Mouse (Mus musculus) forebrain, embryonic 16.5 days (tissue): Measurements from ENCODE around the gene Nfxl1. TPM values are rescaled to one million over a fixed set of nuclear protein-coding genes. Genes with fewer than 3 reads are reported as not detected.
A peak's percentile ranks its signal among the peaks of the same experiment; 100 is the strongest.
"Not testable (repeated sequence)": the region's sequence is repeated elsewhere in the genome, so short reads cannot be mapped to it uniquely, and the experiment has no call there.

Experiments
- ATAC-seq: fragments of 200-750 bp; cut with Nextera tagmentation; 2 replicates; pipeline ENCODE4 v1.8.0; 2017; ENCODE audit warnings: mild to moderate bottlenecking, moderate library complexity
- H3K27ac ChIP-seq: fragments of 300-500 bp; sonication (generic); 2 replicates; pipeline ENCODE4 v1.5.1; 2014; ENCODE audit warnings: low read length, control low read depth
- H3K27me3 ChIP-seq: fragments of 300-500 bp; sonication (generic); replicated peaks from 2 replicates; pipeline ENCODE4 v1.6.1; 2014; ENCODE audit warnings: low read length; ENCODE audit not compliant: control insufficient read depth, insufficient read depth
- H3K36me3 ChIP-seq: fragments of 300-500 bp; sonication (generic); 2 replicates; pipeline ENCODE4 v1.6.1; 2014; ENCODE audit not compliant: control insufficient read depth, insufficient read depth
- H3K4me1 ChIP-seq: fragments of 300-500 bp; sonication (generic); replicated peaks from 2 replicates; pipeline ENCODE4 v1.6.1; 2014; ENCODE audit warnings: low read length; ENCODE audit not compliant: control insufficient read depth, insufficient read depth
- H3K4me2 ChIP-seq: fragments of 300-500 bp; sonication (generic); 2 replicates; pipeline ENCODE4 v1.6.1; 2014; ENCODE audit warnings: mild to moderate bottlenecking, low read length, control low read depth
- H3K4me3 ChIP-seq: fragments of 300-500 bp; sonication (generic); replicated peaks from 2 replicates; pipeline ENCODE4 v1.5.1; 2014; ENCODE audit warnings: mild to moderate bottlenecking, low read length, control low read depth
- H3K9ac ChIP-seq: fragments of 300-500 bp; sonication (generic); replicated peaks from 2 replicates; pipeline ENCODE4 v1.6.1; 2014; ENCODE audit warnings: low read depth, low read length, control low read depth
- H3K9me3 ChIP-seq: fragments of 300-500 bp; sonication (generic); 2 replicates; pipeline ENCODE4 v1.6.1; 2016; ENCODE audit warnings: low read length; ENCODE audit not compliant: control insufficient read depth
- WGBS: fragments of 180-500 bp; shearing (Covaris S2); extraction: QIAGEN DNeasy Blood & Tissue Kit; methylation state at CpG from one replicate; pipeline ENCODE4 v1.1.7; 2014; 5-methylcytosine and 5-hydroxymethylcytosine counted together
- polyA plus RNA-seq: library from polyadenylated mRNA; unstranded; fragments of >200 nt; fragmentation: Nextera tagmentation; extraction: Ambion mirVana; gene quantifications from 2 replicates; pipeline ENCODE4 v1.2.1, GENCODE M21; 2015

Nfxl1 gene
- polyA plus RNA-seq, 1 experiment from 2014 or later = 14.5 TPM

GRCm38 (mm10) chr5:72565621-72566020 is 6.1 kb upstream of the Nfxl1 start:
- WGBS = 90% methylated on average over 5 of the region's 5 CpGs
- ATAC-seq = no peak
- Histone ChIP-seq H3K9me3 (peaks cover 2% of the 10 kb centered on the region; the same call in 1 of the 2 replicates), H3K4me3 (no peak overlapping the region), H3K36me3 (no peaks in the 10 kb centered on the region), H3K27ac (no peak overlapping the region), H3K4me2 (no peak overlapping the region), H3K27me3 (no peaks in the 10 kb centered on the region), H3K9ac (no peak overlapping the region), H3K4me1 (no peaks in the 10 kb centered on the region)

GRCm38 (mm10) chr5:72563183-72563582 is 3.7 kb upstream of the Nfxl1 start:
- ATAC-seq, H3K4me2 ChIP-seq, H3K4me1 ChIP-seq, H3K27me3 ChIP-seq, H3K36me3 ChIP-seq, H3K9me3 ChIP-seq, H3K4me3 ChIP-seq, H3K9ac ChIP-seq, H3K27ac ChIP-seq: not testable (repeated sequence)
- 96% methylated on average over 2 of the region's 2 CpGs for WGBS

GRCm38 (mm10) chr5:72560976-72561628 is 1.6 kb upstream of the Nfxl1 start:
- Histone ChIP-seq H3K27me3 (no peaks in the 10 kb centered on the region), H3K9me3 (no peaks in the 10 kb centered on the region), H3K4me1 (peaks cover 8% of the 10 kb centered on the region), H3K36me3 (no peaks in the 10 kb centered on the region), H3K4me2 (no peak overlapping the region), H3K27ac (no peak overlapping the region), H3K4me3 (no peak overlapping the region), H3K9ac (no peak overlapping the region)
- ATAC-seq = no peak
- WGBS = 87% methylated on average over 3 of the region's 3 CpGs

GRCm38 (mm10) chr5:72558716-72559526 is 563 bp downstream of the Nfxl1 start:
- H3K9me3 ChIP-seq = no peaks in the 10 kb centered on the region

DNA sequence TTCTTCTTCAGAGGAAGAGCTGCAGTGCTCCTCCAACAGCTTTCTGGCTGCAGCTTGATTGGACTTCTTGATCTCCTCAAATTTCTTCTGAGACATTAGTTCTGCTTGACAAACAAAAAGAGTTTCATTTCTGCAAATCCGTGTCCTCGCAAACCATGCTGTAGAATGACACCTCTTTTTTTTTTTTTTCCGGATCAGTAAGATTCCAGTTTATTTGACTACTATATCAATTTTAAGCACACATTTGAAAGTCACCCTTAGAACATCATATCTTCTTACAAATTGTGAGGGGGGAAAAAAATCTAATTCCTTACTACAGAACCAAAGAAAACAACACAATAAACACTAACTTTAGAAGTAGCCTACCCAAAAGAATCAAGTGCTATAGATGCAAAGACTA is 3.2 kb downstream of the Nfxl1 start:
- WGBS = 88% methylated on average over 3 of the region's 3 CpGs
- ATAC-seq = no peak
- Histone ChIP-seq H3K27me3 (no peaks in the 10 kb centered on the region), H3K9me3 (no peaks in the 10 kb centered on the region), H3K4me1 (peaks cover 8% of the 10 kb centered on the region), H3K36me3 (peaks cover 3% of the 10 kb centered on the region; the same call in 1 of the 2 replicates), H3K4me2 (no peak overlapping the region), H3K27ac (no peak overlapping the region), H3K9ac (no peak overlapping the region), H3K4me3 (no peak overlapping the region)

More at GRCm38 (mm10) chr5:72558716-72559526, 563 bp downstream of the Nfxl1 start:
- peak overlapping the region; percentile 88 for H3K9ac ChIP-seq
- peaks cover 3% of the 10 kb centered on the region; the same call in 1 of the 2 replicates for H3K36me3 ChIP-seq
- WGBS = under 1% methylated on average over 57 of the region's 57 CpGs
- H3K27me3 ChIP-seq = no peaks in the 10 kb centered on the region
- peaks cover 8% of the 10 kb centered on the region for H3K4me1 ChIP-seq
- H3K27ac ChIP-seq = peak overlapping the region; percentile 58
- peak overlapping the region; percentile 85 for H3K4me2 ChIP-seq
- peak overlapping the region; percentile 62 for H3K4me3 ChIP-seq
- peak; percentile 65 for ATAC-seq

GRCm38 (mm10) chr5:72551209-72551608 is 8.3 kb downstream of the Nfxl1 start:
- Histone ChIP-seq H3K4me3 (no peak overlapping the region), H3K36me3 (peaks cover 3% of the 10 kb centered on the region; the same call in 1 of the 2 replicates), H3K4me2 (no peak overlapping the region), H3K27ac (no peak overlapping the region), H3K27me3 (no peaks in the 10 kb centered on the region), H3K9me3 (no peaks in the 10 kb centered on the region), H3K9ac (no peak overlapping the region), H3K4me1 (no peaks in the 10 kb centered on the region)
- 92% methylated on average over 3 of the region's 3 CpGs for WGBS
- no peak for ATAC-seq

GRCm38 (mm10) chr5:72528896-72529295 is 30.6 kb downstream of the Nfxl1 start:
- no peak for ATAC-seq
- no peak overlapping the region for H3K4me2 ChIP-seq
- H3K9ac ChIP-seq = no peak overlapping the region
- no peaks in the 10 kb centered on the region for H3K9me3 ChIP-seq
- H3K36me3 ChIP-seq = peaks cover 23% of the 10 kb centered on the region
- H3K27ac ChIP-seq = no peak overlapping the region
- H3K27me3 ChIP-seq = no peaks in the 10 kb centered on the region
- WGBS = 93% methylated on average over 3 of the region's 3 CpGs
- no peak overlapping the region for H3K4me3 ChIP-seq
- H3K4me1 ChIP-seq = no peaks in the 10 kb centered on the region

- Histone ChIP-seq H3K4me3 (no peak overlapping the region), H3K4me2 (no peak overlapping the region), H3K36me3 (peaks cover 20% of the 10 kb centered on the region), H3K27me3 (no peaks in the 10 kb centered on the region), H3K4me1 (no peaks in the 10 kb centered on the region), H3K27ac (no peak overlapping the region), H3K9me3 (no peaks in the 10 kb centered on the region), H3K9ac (no peak overlapping the region)
- no peak for ATAC-seq
- 91% methylated on average over 5 of the region's 5 CpGs for WGBS
Observed at GRCm38 (mm10) chr5:72513808-72514207, 45.7 kb downstream of the Nfxl1 start.

- Histone ChIP-seq H3K4me1 (peaks cover 12% of the 10 kb centered on the region), H3K27me3 (peaks cover 27% of the 10 kb centered on the region), H3K27ac (no peak overlapping the region), H3K9me3 (no peaks in the 10 kb centered on the region; the same call in 1 of the 2 replicates), H3K36me3 (no peaks in the 10 kb centered on the region), H3K9ac (no peak overlapping the region), H3K4me3 (no peak overlapping the region), H3K4me2 (no peak overlapping the region)
- ATAC-seq = peak; percentile 31; the same call in 1 of the 2 replicates
- 80% methylated on average over 5 of the region's 5 CpGs for WGBS
Observed at GRCm38 (mm10) chr5:72505740-72506139, 53.7 kb downstream of the Nfxl1 start.
